Mouse (Mus musculus): Measurements from ENCODE around the gene Sox2. TPM values are rescaled to one million over a fixed set of nuclear protein-coding genes. Genes with fewer than 3 reads are reported as not detected.

Sox2 gene
- 0.04 TPM in 1 of 2 replicates, not detected in the other for polyA plus RNA-seq (2012; rRNA removed)

DNA sequence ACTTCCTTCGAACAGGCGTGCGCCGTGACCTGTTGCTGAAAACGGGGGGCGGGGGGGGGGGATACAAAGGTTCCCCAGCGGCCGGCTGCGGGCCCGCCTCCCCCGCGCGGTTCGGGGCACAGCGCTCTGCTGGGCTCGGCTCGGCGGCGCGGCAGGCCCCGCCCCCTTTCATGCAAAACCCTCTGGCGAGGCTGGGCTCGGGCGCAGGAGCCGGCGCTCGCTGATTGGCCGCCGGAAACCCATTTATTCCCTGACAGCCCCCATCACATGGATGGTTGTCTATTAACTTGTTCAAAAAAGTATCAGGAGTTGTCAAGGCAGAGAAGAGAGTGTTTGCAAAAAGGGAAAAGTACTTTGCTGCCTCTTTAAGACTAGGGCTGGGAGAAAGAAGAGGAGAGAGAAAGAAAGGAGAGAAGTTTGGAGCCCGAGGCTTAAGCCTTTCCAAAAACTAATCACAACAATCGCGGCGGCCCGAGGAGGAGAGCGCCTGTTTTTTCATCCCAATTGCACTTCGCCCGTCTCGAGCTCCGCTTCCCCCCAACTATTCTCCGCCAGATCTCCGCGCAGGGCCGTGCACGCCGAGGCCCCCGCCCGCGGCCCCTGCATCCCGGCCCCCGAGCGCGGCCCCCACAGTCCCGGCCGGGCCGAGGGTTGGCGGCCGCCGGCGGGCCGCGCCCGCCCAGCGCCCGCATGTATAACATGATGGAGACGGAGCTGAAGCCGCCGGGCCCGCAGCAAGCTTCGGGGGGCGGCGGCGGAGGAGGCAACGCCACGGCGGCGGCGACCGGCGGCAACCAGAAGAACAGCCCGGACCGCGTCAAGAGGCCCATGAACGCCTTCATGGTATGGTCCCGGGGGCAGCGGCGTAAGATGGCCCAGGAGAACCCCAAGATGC, at the start of gene Sox2:
Gene Sox2, plus strand, starts transcription at position 680 of the 895 bp plus-strand sequence.
- no peak for DNase-seq (ENCODE audit: low read depth, low spot score)
- 1% methylated on average over 86 of the region's 86 CpGs for WGBS

DNA sequence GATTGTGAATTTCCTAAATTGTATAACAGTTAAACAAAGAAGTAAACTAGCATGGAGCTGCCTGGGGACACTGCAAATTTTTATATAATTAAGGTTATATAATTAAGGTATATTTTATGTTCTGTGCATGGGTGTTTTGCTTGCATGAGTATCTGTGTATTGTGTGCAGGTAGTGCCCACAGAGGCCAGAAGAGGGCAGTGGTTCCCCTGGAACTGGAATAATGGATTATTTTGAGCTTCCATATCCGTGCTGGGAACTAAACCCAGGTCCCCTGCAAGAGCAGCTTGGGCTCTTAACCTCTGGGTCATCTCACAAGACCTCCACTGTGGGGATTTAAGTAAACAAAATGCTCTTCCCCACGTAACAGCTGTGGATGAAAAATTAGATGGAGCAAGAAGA, 49.1 kb upstream of the Sox2 start:
- WGBS, result 78% methylated on average over 2 of the region's 2 CpGs
- no peak for DNase-seq (ENCODE audit: low read depth, low spot score)

DNA sequence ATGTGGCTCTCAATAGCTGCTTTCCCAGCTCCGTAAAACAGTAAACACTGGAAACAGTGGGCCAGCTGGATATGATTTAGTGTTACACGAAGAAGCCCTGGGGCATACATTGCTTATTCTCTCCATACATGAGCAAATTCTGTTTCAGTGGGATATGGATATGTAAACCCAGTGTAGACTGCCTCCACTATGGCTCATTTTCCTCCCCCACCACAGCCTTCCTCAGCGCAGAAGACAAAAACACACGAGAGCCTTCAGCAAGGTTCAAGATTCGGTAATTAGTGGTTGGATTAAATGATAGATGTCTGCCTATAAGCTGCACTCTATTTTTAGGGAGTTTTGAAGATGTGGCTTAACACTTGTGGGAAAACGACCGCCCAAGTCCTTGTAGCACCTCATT, 36.1 kb upstream of the Sox2 start:
- 84% methylated on average over 7 of the region's 7 CpGs for WGBS
- DNase-seq (ENCODE audit: low read depth, low spot score), result no peak

DNA sequence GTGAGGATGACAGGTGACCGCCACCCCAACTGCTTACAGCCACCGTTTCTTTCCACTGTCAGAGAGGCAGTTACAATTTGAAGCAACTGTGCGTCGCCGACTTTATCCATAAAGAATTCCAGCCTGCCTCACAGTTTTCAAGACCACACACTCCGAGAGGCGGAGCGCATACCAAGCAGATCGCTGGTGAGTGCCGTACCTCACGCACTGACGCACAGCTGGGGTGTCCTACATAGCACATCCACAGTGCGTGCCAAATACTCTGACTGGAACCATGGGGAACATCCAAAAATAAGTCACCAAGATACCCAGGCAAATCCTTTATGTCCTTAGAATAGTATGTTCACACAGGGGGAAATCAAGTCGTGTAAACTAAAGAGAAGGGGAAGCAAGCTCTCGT, 34.7 kb upstream of the Sox2 start:
- WGBS, result 60% methylated on average over 15 of the region's 15 CpGs
- DNase-seq (ENCODE audit: low read depth, low spot score), result no peak

DNA sequence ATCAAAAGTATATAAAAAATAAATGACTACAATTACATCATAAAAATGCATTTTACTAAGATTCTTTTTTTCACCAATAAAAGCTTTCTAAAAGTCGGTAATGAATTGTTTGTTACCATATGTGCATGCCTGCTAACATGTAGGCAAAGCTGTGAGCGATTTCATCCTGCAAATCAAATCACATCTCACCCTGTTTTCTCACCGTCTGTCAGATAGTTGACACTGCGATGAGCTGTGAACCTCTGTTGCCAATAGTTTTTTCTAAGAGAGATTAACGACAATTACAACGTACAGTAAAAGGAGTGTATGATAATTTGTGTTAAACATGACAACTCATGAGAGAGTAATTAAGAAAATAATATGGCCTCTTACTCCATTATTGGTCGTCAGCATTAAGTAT, 31.3 kb upstream of the Sox2 start:
- no peak for DNase-seq (ENCODE audit: low read depth, low spot score)
- WGBS, result 70% methylated on average over 7 of the region's 7 CpGs

DNA sequence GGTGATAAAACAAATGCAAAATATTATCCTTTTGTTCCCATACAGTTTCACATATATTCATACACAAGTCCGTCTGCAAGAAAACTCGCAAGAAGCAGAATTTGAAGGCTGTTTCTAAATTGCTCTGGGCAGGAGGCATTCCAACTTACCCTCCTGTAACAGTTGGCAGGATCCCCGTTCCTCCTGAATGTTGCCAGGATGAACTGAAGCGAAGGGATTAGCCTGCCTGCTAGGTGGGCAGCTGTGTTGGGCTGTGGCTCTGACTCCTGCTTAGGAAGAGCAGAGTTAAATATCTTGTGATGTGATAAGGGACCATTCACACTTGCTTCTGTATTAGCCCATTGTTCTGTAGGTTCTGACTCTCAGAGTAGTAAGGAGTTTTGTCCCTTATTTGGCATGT, 30.1 kb upstream of the Sox2 start:
- DNase-seq (ENCODE audit: low read depth, low spot score), result no peak
- 67% methylated on average over 4 of the region's 4 CpGs for WGBS

DNA sequence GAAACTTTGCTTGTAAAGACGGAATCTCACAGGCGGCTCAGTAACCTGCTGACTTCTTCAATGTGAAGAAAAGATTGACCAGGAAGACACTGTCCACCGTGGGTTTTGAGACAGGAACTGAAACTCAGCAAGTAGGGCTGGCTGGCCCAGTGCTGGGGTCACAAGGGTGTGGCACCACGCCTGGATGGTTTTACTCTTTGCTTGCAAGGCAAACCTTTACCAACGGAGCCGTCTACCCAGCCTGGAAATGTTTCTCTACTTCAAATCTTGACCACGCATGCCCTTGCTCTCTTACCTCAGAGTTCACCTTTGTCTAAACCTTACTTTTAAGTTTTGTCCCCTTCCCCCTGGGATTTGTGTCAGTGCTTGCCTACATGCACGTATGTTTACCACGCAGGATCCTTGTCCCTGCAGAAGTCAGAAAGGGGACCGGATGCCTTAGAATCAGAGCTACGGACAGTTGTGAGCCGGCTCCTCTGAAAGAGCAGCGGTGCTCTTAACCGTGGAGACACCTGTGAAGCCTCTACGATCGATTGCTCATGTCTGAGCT, 25.4 kb upstream of the Sox2 start:
- no peak for DNase-seq (ENCODE audit: low read depth, low spot score)
- 82% methylated on average over 16 of the region's 16 CpGs for WGBS

DNA sequence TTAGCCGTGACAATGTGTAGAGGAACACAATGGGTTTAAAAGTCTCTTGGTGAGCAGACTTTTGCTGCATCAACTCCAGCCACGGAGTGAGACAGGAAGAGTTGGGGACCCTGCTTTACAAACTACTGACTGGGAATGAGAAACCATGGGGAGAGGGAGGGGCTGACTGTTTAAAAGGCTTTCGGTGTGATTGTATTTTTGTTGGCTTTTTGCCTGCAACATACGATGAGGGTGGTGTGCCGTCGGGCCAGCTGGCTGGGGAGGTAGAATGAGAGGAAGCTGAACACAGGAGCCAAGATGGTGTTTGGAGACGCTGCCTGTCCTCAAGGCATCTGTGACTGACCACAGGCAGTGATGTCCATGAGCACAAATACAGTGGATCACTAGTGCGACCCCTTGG, 23.7 kb upstream of the Sox2 start:
- whole genome bisulfite sequencing, result 66% methylated on average over 8 of the region's 8 CpGs
- no peak for DNase-seq (ENCODE audit: low read depth, low spot score)

DNA sequence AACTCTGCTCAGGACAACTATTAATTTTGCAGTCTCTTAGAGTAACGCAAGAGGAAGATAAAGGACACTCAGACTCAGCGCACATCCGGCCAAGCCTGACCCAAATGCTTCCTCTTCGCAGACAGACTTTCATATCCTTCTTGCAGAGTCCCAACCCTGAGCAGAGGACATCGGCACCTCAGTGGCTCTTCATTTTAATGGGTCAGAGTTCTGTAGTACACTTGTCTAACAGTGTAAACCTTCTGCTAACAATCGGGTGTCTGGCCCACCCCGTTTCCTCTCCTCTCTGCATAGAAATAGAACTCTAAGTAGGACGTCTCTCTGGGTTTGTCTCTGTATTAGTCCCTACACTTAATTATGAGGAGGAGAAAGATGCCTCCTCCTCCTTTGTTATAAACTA, 20.2 kb upstream of the Sox2 start:
- WGBS, result 60% methylated on average over 8 of the region's 8 CpGs
- no peak for DNase-seq (ENCODE audit: low read depth, low spot score)

DNA sequence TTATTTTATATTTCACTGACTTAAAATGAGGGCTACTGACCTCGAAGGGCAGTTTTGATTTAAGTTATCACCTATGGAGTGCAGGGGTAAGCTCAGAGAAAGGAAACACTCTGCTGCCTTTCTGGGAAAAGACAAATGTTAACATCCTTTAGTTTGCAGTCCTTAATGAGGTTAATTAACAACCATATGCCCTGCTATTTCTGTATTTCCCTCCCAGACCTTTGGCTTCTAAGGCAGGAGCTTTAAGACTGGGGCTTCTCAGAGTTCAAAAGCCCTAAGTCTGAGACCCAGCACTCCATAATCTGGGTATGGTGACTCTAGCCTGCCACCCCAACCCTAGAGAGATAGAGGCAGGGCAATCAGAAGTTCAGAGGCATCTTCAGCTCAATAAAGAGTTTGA, 19.5 kb upstream of the Sox2 start:
- 9% methylated on average over 1 of the region's 1 CpGs for WGBS
- DNase-seq (ENCODE audit: low read depth, low spot score), result no peak

DNA sequence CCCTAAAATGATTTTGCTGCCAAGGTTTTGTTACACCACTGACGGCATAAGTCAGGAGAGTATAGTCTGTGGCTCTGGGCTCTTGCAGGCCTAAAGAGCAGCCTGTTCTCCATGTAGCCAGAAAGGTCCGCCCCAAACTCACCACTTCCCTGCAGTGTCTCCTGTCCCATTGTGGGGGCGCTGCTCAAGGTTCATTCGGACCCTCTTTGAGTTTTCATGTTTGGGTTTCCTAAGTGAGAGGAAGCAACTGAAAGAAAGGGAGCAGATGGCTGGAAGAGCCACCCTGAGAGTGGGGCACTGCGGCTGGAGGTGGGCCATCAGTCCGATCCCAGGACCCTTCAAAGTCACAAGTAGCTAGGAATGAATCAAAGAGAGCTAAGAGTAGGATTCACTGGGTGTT, 13.2 kb upstream of the Sox2 start:
- WGBS, result 65% methylated on average over 6 of the region's 6 CpGs
- no peak for DNase-seq (ENCODE audit: low read depth, low spot score)

DNA sequence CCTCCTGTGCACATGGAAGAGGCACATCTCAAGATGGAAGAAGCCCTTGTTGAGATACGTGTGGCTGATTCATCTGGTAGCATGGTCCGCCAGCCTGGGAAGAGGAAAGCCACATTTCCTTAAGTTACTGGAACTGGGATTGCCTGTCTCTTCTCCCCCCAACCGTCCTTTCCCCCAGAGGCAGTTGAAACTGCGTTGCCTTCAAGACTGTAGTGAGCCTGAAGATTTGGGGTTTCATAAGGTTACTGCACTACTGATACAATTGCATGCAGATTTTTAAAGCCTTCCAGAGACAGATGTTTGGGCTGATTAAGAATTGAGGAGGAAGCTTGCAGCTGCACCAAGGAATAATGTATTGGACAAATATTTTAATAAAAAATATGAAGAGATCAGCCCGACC, 12.7 kb upstream of the Sox2 start:
- DNase-seq (ENCODE audit: low read depth, low spot score), result no peak
- WGBS, result 40% methylated on average over 5 of the region's 5 CpGs

DNA sequence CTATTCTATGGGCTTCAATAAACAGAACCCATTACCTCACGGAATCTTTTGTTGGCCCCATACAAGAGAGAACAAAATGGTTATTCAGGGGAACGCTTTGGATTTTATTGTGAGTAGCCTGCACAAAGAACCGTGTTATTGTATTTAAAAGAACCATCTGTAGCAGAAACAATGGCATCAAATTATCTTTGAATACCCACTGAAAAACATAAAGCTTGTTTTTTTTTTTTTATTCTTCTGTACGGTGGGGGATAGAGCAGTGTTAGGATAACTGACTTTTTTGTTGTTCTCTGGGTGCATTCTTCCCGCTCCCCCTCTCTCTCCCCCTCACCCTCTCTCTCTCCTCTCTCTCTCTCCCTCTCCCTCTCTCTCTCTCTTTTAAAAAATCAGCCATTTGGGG, 12.3 kb upstream of the Sox2 start:
- WGBS, result 40% methylated on average over 5 of the region's 5 CpGs
- DNase-seq (ENCODE audit: low read depth, low spot score), result no peak

DNA sequence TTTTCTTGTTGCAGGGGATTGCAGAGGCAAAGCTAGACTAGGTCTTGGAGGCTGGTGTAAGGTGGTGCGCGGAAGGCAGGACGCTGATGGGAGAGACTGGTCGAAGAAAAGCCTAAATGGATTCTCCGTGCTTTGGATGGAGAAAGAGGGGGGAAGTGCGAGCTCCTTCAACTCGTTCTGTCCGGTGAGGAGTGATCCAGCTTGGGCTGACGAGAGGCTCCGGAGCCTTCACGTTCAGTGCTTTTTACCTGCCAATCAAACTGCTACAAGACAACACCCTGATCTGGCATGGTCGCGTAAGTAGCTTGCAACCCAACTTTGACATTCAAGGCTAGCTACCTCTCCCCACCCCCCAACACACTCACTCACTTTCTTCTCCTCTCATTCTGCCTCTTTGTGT, 11.9 kb upstream of the Sox2 start:
- WGBS, result 8% methylated on average over 13 of the region's 13 CpGs
- no peak for DNase-seq (ENCODE audit: low read depth, low spot score)

DNA sequence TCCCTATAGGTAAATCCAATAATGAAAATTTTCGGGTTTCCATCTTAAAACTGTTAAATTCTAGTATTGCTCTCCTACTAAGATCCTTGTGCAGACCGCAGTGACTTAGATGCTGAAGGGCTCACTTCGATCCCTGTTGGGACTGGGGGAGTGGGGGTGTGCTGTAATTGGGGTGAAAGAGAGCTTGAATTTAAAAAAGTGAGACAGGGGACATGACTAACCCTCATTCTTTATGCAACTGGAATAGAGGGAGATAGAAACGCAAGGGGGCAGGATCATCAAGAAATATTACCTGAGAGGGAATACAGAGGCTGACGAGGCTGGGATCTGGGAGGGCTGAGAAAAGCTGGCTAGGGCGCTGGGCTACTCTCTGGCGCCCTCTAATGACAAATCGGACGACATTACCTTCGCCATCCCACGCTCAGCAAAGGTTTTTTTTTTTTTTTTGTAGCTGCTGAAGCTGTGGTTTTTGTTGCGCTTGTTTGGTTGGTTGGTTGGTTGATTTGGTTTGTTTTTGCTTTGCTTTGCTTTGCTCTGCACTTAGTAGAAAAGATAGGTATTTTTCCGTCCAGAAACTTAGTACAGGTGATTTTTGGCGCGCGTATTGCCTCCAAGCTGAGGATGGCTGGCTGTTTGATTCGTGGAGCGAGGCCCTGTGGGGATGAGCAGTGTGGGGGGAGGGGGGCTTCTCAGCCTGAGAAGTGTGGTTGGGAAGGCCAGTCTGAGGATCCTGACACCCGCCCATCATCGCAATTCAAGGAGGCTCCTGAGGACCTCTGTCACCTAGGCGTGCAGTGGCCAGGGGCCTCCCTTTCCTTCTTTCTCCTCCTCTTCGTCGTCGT, 11.0 kb upstream of the Sox2 start:
- whole genome bisulfite sequencing, result 11% methylated on average over 24 of the region's 24 CpGs
- no peak for DNase-seq (ENCODE audit: low read depth, low spot score)

DNA sequence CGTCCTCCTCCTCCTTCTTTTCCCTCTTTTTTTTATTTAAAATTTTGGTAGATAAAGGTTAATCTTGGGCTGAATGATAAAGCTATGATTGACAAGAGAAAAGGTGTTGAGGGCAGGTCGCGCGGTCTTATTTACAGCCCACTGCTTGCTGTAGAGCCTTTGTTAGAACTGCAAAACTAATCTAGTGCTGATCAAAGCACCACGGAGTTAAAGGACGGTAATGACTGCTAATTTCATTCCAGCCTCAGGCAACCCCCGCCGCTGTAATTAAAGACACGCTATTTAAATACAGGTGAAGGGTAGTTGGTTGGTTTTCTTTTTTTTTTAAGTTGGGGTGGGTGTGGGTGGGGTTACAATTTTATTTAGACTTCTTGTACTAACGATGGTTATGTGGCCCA, 10.3 kb upstream of the Sox2 start:
- no peak for DNase-seq (ENCODE audit: low read depth, low spot score)
- 12% methylated on average over 10 of the region's 10 CpGs for WGBS

DNA sequence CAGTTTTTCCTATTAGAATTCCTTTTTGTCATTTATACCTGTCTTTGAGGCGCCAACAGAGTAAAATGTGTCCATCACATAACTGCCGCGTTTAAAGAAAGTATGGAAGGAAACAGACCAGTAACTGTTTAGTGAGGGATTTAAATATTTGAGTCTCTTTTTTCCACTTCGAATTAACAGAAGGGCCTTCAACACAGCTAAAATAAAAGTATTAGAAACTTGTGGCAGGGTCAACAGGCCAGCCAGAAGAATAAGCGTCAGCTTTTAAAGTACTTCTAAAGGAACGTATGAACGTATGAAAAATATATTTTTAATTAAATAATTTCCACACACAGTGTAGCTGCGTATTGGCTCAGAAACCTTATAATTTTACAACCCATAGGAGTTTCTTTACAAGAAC, 9.9 kb upstream of the Sox2 start:
- 14% methylated on average over 8 of the region's 8 CpGs for WGBS
- no peak for DNase-seq (ENCODE audit: low read depth, low spot score)

DNA sequence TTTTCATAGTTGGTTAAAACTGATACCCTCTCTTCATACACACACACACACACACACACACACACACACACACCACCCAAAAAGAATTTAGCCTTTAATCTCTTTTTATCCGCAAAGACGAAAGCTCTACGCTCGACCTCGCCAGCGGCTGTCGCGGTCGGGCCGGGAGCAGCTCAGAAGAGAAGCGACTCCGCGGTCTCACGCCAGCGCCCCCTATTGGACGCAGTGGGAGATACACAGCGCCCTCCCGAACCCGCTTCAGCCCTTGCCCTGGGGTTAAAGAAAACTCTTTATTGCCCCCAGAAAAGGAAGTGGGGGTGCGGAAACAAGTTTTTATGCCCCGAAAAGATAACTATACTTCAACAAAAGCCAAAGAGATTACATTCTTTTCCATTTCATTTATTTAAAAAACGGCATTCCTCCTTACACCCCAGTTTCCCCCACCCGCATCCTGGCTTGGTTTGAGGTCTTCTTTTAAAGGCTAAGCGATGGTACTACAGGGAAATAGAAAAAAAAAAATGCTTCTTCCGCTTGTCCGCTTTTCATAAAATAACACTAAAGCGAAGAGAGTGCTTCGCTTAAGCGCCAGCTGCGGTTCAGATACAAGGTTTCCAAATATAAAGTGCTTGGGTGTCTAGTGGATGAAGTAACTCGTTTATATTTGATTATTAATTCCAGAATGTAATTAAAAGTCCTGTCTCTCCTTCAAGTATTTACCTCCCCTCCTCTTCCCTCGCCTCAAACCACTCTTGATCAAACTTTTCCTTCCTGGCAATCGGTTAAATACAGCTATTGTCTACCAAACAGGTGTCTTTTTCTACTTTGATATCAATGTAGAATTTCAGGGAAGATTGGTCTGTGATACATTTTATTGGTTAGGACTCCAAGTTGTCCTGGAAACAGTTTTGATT, 9.3 kb upstream of the Sox2 start:
- no peak for DNase-seq (ENCODE audit: low read depth, low spot score)
- 10% methylated on average over 33 of the region's 33 CpGs for WGBS

DNA sequence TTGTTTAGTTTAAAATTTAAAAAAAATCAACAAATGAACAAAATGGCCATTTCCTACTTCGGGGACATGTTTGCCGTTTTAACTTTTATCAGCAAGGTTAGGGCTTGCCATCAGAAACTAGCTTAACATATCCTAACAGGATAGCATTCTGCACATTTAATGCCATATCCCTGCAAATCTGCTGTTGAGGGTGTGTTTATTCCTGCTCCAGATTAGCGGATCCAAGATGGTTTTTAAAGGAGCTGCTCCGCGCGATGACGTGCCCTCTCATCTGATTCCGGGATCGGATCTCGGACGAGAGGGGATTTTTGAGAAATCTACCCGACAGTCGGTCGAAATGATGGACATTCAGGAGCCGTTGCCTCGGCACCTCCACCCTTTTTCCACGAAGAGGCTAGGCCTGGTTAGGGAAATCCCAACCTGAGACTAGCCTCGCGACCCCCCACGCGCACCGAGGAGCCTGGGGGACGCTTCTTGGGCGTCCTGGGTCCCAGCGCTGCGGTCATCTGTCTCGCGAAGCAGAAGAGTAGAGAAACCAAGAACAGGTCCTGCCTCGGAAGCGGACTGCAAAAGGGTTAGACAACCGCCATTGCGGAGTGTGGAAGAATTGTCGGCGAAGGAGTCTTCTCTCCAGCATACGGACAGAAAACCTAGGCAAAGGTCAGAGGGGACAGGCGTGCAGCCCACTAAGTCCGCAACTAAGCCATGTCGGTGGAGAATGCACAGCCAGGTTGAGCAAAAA, 8.3 kb upstream of the Sox2 start:
- WGBS, result 6% methylated on average over 38 of the region's 38 CpGs
- DNase-seq (ENCODE audit: low read depth, low spot score), result no peak
